Mouse (Mus musculus): ENCODE data around the gene Lhpp. TPM values are rescaled to one million over a fixed set of nuclear protein-coding genes. Genes with fewer than 3 reads are reported as not detected.
"Not testable (repeated sequence)": the region's sequence is repeated elsewhere in the genome, so short reads cannot be mapped to it uniquely, and the experiment has no call there.

Lhpp gene
- total RNA-seq, 4 experiments from 2014 or later, result 22.1 to 23.2 (median 22.3) TPM

DNA sequence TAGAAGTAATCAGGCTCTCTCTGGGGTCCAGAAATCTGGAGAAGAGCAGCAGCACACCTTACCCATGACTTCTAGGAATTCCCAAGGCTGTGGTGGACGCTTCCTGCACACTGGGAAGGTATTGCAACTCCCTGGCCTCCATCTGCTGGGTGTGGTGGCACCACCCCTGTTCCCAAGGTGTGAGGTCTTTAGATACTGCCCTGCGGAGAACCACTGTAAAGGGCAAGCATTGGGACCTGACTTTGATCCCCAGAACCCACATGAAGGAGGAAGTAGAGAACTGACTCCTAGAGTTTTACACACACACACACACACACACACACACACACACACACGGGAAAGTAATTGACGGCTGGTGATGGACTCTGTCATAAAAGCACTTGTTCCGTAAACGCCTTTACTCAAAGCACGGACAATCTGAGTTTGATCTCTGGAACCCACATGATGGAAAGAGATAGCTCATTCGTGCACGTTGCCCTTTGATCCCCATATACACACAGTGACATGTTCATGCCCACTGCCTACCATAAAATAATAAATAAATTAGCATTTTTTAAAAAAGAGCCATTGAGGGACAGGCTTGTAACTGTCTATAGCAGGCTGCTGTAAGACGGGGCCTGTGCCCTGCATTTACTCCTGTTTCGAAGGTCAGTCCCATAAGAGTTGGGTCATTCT, 34.3 kb downstream of the Lhpp start:
- DNase-seq (ENCODE audit: low spot score in 2 of 2), result no peak

DNA sequence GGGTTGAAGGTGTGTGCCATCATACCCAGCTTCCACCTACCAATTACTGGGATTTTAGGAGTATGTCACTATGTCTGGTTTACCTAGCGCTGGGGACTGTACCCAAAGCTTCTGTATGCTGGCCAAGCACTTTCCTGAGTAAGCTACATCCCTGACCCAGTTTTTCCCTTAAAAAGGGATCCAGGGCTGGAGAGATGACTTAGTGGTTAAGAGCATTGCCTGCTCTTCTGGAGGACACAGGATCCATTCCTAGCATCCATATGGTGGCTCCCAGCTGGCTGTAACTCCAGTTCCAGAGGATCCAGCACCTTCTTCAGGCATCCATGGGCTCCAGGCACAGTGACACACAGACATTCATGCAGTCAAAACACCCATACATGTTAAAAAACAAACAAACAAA, 36.1 kb downstream of the Lhpp start:
- no peak for DNase-seq (ENCODE audit: low spot score in 2 of 2)

DNA sequence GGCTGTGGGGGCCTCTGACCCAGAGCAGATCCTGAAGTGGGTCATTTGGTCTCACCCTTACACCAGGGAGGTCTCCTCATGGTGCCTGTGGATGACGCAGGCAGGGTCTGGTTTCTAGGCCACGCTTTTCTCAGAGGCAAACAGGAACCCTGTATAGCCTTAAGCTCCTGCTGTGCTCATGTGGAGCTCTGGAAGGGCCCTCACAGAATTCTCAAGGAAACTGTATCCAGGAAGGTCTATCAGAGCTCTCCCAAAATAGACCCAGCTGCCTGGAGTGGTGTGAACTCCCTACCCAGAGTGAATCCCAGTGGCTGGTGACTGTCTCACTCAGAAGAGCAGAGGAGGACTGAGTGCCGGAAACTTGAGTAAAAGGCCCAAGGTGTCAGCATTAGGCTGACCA, 44.0 kb downstream of the Lhpp start:
- no peak for DNase-seq (ENCODE audit: low spot score in 2 of 2)

DNA sequence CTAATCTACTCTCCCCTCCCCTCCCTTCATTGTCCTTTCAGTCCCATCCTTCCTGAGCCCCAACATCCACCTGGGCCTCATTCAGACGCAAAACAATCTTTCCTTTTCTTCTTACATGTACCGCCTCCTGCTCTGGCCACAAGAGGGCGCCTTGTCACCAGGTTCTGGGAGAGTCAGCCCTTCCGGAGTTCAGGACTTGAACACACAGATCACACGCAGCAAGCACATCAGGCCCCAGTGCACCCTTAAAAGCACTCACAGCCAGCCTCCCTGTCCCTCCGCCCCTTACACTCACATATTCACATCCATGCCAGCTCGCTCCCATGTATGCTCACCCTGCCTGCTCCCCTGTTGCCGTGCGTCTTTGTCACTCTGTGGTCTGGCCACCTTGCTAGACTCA, 45.6 kb downstream of the Lhpp start:
- DNase-seq (ENCODE audit: low spot score in 2 of 2), result peak; percentile 82 to 91

DNA sequence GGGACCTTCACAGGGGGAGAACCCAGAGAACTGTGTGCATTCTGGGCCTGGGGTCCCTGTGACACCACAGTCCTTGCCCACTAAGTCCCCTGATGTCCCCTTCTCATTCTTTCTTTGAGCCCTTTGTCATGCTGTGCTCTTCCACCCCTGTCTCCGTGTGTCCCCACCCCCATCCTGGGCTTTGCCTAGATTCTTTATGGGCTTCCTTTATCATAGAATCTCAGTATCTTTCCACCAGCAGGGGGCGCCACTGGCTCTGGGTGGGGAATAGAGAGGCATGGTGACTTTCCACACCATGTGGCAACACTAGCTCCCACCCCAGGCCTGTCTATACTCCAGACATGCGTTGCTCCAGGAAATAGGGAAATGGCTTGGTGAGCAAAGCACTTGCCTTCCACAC, 46.1 kb downstream of the Lhpp start:
- DNase-seq (ENCODE audit: low spot score in 2 of 2), result peak; percentile 83 to 86

DNA sequence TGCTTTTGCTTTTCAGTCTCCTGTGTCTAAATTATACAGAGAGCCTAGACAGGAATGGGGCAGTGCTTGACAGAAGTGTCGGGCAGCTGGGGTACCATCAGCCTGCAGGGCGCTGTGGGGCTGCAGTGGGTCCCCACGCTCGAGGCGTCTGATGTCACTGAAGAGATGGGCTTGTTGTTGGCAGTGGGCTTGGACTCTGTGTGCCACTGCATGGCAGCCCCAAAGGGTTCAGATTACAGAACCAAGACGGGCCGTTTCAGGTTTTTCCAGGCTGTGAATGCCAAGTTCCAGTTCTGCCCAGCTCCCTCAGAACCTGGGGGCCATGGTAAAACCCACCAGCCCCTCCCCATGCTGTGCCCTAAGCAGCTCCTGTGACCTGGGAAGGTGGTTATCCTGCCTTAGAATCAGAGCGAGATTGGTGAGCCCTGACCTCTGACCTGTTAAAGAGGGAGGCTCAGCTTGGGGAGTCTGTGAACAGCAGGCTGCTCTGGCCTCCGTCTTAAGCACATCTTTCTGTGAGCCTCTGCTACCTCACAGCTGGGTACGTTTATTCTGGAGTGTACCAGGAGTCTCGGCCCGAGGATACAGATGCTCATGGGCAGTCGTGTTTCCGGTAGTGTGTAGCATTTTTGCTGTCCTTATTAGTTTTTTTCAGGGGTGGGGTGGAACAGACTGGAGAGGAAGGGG, 47.1 kb downstream of the Lhpp start:
- DNase-seq (ENCODE audit: low spot score in 2 of 2), result no peak

DNA sequence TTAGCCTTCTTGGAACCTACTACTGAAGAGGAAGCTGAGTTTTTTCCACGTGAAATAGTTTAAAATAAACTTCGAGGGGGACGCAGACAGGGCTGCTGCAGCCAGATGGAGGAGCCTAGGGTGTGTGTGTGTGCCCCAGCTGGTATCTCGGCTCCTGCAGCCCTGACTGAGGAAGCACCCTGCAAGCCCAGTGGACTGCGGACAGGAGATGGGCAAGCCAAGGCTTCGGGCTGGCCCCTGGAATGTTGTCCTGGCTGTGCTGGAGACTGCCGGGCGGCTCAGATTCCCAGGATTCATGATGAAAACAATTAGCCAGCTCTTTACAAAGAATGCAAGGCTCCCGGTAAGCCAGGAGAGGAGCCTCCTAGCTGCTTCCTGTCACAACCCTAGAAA, 47.6 kb downstream of the Lhpp start:
- DNase-seq (ENCODE audit: low spot score in 2 of 2), result no peak

DNA sequence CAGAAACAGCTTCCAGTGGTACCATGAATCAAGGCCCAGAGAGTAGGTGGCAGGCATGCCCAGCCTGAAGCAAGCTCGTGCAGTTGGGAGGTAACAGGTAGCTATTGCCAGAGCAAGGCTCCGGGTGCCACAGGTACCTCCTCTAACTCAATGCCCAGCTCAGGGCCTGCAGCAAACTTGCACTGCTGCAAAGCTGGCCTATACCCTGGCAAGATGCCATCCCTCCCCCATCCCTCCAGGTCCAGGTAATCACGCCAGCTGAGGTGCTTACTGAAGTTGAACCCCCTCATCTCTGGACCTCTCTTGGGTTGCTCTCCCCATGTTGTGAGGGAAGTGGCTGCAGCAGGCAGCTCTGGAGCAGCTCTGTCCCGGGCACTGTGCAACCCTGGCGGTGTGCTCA, 48.2 kb downstream of the Lhpp start:
- no peak for DNase-seq (ENCODE audit: low spot score in 2 of 2)

DNA sequence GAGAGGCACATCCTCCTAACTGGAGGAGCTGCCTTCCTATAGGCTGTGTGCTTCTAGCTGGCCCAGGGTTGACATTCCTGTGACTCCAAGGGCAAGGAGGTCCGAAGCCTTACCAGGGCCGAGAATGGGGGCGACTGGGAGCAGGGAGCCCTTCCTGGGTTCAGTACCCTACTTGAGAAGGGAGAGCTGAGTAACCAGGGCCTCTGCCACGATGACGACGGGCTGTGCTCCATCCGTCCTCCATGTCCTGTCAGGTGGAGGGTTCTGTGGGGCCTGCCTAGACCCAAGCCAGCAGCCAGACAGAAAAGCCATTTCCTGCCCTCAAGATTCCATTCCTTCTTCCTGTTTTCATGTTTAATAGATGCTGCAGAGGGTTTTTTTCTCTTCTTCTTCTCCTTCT, 49.2 kb downstream of the Lhpp start:
- no peak for DNase-seq (ENCODE audit: low spot score in 2 of 2)

DNA sequence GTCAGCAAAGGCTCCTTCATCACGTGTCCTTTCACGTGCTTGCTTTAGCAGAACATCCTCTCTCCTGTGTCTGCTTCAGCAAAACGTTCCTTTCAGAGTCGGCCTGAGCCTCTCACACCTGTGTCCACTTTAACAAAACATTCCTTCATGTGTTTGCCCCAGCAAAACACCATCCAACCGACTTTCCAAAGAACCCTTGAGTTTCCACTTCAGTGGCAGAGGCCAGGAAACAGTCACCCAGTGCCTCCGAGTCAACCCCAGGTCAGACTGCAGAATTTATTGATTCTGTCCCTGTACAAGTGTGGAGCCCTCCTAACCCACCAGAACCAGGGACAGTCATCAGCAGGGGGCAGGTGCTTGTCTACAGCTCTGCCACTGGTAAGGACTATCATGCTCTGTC, 52.4 kb downstream of the Lhpp start:
- not testable (repeated sequence) for DNase-seq (ENCODE audit: low spot score in 2 of 2)

DNA sequence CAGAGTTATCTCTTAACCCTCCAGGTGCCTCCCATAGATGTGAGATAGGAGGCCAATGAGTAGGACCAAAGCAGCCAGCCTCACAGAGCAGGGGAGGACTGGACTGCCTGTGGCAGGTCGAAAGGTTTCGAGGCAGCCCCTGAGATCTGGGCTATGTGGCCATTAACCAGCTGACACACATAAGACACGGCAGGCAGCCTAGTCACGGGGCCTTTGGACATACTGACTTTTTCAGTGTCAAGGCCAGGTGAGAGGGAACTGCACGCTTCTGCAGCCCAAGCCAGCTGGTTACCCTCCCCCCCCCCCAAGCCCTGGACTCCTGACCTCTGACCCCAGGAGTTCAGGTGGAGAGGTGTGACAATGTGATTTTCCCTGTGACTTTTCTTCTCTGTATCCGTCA, 54.4 kb downstream of the Lhpp start:
- DNase-seq (ENCODE audit: low spot score in 2 of 2), result no peak

DNA sequence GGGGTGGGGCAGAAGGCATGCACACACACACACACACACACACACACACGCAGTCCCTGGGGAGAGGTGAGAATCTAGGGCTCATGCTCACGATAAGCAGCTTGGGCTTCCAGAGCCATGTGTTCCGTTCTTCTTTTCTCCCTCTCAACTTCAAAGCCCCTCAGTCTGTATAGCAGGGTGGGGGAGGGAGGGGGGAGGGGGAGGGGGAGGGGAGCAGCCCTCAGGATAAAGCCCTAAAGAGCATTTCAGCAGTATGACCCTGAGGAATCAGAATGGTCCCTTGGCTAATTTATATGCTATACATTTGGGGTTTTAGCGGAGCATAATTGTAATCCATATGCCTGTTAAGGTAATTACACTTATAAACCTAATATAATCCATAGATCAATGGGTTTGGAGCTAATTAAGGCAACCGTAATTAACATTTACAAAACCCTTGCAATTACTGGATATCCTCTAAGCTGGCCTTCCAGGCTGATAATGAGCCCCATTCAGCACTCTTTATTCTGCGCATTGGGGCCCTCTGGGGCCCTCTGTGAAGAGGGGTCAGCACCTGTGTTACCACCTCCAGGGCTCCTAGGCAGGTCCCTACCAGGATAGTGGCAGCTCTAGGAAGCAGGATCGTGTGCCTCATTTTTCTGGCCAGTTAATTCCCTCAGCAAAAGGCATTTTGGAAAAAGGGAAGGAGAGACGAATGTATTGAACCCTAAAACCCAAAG, 55.4 kb downstream of the Lhpp start:
- no peak for DNase-seq (ENCODE audit: low spot score in 2 of 2)

DNA sequence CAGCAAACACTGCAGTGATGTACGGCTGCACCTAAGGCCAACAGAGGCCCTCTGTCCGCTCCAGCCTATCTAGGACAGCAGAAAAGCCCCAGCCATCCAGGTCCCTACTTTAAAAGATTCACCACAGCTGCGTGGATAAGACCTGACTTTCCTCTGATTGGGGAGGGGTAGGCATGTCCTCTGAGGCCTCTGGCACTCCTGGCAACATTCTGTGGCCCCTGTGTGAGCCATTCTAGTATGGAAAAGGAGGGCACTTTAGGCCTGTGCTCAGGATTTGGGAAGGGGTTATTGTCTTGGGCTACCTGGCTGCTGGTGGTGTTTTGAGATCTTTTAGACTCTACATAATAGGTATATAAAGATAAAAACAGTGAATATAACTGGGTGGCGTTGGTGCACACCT, 56.1 kb downstream of the Lhpp start:
- DNase-seq (ENCODE audit: low spot score in 2 of 2), result no peak

DNA sequence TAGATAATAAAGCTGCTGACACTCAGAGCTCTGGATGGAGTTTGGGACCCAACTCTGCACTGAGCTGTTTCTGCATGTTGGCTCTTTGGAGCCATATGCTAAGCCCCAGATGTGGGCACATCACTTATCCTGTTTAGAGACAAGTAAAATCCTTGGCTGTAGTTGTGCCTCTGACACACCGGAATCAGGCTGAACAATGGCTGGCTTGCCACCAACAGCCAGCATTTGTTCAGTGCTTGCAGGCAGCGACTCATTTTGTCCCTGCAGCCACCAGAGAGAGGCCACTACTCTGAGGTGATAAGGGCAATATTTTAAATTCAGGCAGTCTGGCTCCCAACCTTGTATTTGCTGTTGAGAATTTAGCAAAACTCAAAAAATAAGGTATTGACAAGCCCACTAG, 58.2 kb downstream of the Lhpp start:
- no peak for DNase-seq (ENCODE audit: low spot score in 2 of 2)

DNA sequence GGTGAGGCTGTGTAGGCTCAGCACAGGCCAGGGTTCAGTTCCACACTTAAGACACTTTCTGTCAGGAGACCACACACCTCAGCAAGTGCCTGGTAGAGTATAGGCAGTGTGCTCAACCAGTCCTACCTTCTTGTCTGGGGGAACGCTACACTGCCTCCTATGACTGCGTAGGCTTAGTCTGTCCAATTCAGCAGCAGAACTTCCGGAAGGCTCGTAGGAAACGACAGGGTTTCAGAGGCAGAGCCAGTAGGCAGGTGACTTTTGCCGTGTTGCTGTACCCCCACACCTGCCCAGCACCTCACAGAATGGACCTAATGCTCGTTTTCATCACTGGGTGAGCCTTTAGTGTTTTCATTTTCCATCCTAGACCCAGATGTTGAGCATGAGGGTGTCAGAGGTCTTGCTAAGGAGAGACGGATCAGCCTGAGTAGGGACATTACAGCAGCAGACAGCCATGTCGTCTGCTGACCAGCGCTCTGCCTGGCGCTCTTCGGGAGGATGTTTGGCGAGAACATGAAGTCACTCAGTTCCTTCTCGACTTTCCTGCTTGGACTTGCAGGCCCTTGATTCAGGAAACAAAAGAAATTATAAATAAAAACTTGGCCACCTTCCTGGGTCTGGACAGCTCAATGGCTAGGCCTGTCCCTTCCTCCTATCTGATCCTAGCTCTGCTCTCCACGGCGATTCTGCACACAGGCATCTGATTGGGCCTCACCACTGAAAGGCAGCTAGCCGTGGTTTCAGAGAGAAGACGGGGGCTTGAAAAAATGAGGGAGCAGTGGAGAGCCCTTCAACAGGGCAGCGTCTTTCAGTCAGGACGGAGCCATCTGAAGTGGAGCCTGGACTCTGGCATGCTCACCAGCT, 59.8 kb downstream of the Lhpp start:
- no peak for DNase-seq (ENCODE audit: low spot score in 2 of 2)

DNA sequence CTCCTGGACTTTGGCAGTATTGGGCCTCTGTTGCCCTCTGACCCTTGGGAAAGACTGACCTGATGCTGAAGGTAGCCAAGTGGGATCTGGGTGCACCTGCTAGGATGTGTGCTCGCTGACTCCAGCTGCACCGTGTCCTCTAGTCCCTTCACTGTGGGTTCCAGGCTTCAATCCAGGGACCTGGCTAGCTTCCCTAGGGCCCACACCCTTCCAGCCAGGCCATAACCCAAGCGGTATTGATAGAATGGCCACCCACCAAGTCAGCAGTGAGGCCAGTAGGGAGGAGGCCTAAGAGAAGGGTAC, 60.4 kb downstream of the Lhpp start:
- DNase-seq (ENCODE audit: low spot score in 2 of 2), result no peak

DNA sequence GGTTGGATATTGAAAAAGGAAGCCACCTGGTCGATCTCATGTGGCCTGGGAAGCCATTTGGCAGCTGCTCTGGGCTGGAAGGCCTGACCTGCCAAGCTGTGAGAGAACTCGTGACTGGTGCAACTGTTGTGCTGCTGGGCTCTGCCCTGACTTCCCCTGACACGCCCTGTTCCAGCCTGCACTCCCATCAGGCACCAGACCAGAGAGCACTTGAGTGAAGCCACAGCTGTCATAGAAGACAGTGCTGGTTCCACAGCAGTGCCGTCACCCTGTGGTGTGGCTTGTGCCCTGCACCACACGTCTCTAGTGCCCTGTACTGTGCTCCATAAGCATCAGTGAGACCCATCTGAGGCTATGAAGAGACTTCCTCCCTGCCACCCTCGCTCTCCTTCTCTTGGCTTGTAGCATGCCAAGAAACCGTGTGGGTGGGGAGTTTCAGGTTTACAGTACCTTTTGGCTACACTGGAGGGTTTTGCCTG, 62.1 kb downstream of the Lhpp start:
- DNase-seq (ENCODE audit: low spot score in 2 of 2), result no peak

DNA sequence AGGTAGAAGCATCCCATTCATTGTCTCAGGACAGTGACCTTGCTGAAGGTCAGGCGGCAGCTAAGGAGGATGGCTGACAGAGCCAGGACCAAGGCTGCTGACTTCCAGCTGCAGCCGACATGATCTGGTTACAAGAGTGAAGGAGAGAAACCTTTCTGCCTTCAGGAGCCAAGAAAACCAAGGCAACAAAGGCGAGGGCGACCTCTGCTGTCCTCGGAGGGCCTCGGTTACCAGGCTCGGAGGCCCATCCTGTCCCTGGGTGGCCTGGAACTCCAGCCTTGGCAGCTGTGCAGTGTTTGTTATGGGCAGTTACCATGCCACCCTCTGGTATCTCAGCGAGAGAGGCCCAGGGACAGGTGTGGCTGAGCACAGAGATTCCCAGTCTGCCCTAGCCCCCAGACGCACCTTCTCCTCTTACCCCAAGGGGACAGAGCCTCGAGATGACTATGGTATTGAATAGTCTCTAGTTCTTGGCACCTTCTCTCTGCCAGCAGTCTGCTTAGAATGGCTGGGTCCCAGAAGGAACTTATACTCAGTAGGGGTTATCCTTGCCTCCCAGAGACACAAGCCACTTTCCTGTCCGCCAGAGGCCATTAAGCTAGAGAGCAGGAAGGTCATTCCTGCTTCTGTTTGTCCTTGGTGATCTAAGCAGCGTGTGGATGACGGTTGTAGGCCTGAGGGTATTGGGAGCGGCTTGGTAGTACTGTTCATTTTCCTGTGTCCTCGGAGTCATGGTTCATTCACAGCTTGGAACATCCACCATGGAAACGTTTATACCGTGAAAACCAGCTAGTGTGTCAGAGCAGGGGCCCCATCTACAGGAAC, 63.7 kb downstream of the Lhpp start:
- DNase-seq (ENCODE audit: low spot score in 2 of 2), result no peak

DNA sequence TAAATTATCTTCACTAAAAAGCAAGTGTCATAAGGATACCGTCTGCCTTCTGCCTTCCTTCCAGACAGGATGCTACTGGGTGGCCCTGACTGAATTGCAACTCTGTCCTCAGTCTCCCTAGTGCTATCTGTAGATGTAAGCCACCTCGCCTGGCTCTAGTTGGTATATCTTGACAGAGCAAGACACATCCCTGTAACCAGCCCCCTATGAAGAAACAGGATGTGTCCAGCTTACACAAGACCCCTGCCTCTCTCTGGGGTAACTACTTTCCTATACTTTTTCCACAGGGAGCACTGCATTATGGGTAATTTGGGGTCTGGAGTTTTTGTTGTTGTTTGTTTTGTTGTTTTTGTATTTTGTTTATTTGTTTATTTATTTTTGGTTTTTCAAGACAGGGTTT, 65.5 kb downstream of the Lhpp start:
- no peak for DNase-seq (ENCODE audit: low spot score in 2 of 2)

DNA sequence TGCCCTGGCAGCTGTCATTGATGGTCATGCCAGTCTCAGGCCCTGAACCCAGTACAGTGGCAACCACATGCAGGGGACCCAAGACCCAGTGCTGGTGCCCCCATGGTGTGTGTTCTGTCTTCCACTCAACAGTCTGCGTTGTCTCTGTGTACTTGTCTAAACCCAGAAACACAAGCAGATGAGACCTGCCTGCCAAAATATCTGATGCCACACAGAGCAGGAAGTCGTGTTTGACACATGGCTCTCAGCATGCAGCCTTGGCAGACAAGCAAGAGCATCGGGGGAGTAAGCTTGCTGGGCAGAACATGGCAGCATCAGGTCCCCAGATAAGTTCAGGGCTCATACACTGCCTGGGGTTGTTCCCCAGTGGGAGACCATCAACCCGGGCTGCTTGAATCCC, 68.7 kb downstream of the Lhpp start:
- DNase-seq (ENCODE audit: low spot score in 2 of 2), result peak in 1 of 2 experiments; percentile 57

DNA sequence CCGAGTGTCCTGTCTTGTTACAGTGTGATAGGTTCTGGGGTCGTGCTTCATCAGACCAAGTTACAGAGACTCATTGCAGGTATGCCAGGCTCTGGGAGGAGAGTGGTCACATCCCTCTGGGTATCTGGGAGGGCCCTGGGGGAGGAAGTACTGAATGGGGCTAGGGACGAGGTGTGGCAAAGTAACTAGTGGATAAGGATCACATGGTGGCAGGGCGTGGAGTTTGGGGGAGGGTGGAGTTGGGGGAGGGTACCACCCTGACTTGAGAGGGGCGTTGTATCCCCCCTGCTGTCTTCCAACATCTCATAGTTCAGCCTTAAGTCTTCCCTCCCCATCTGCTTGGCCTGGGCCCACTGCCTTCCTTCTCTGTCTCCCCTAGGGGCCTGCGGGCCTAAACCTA, 69.1 kb downstream of the Lhpp start:
- no peak for DNase-seq (ENCODE audit: low spot score in 2 of 2)
